16 mouse cellular contexts compared by ENCODE assay signal in the genomic region with DNA sequence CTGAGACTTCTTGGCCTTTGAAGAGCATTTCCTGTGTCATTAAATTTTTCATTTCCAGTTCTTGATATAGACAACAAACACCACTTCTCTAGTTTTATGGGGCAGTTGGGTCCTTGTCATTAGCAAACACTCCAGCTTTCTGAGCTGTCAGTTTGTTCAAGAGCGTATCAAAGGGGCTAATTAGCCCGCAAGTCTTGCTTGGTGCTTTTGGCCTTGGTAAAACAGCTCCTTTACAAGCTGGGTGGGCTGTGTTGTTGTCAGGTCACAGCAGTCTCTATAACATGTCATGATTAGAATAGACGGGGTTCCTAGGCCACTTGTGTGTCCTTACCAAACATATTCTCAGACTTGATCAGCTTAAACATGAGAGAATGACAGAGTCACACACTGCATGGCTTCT.
"Had no signal": no experiment of that assay in that cellular context is flagged by ENCODE, and none has a peak within 500 bp of the region (broad histone marks: within the 10 kb centered on the region; RNA-seq: fewer than 3 reads in every experiment).

No protein-coding gene starts in this region.

- DNase-seq: left cerebral cortex, postnatal 4 days; liver, postnatal 0 days; lung, embryonic 14.5 days; thymus, adult 18-20 months; thymus, postnatal 36 days had no signal

- H3K36me3 ChIP-seq: limb, embryonic 12.5 days; limb, embryonic 15.5 days; midbrain, embryonic 12.5 days; midbrain, embryonic 15.5 days; neural tube, embryonic 12.5 days; neural tube, embryonic 15.5 days had no signal

- H3K9me3 ChIP-seq: limb, embryonic 12.5 days; limb, embryonic 15.5 days; midbrain, embryonic 12.5 days; midbrain, embryonic 15.5 days; neural tube, embryonic 12.5 days; neural tube, embryonic 15.5 days had no signal

- H3K4me3 ChIP-seq: limb, embryonic 12.5 days; limb, embryonic 15.5 days; midbrain, embryonic 12.5 days; midbrain, embryonic 15.5 days; neural tube, embryonic 12.5 days; neural tube, embryonic 15.5 days had no signal

- H3K9ac ChIP-seq: limb, embryonic 12.5 days; limb, embryonic 15.5 days; liver, embryonic 14.5 days; liver, postnatal 0 days; lung, embryonic 14.5 days; midbrain, embryonic 12.5 days; midbrain, embryonic 15.5 days; neural tube, embryonic 12.5 days; neural tube, embryonic 15.5 days had no signal

- H3K4me2 ChIP-seq: limb, embryonic 12.5 days; limb, embryonic 15.5 days; liver, embryonic 11.5 days; lung, embryonic 14.5 days; midbrain, embryonic 12.5 days; midbrain, embryonic 15.5 days; neural tube, embryonic 12.5 days; neural tube, embryonic 15.5 days had no signal

- H3K27me3 ChIP-seq: limb, embryonic 12.5 days; limb, embryonic 15.5 days; midbrain, embryonic 12.5 days; midbrain, embryonic 15.5 days; neural tube, embryonic 12.5 days; neural tube, embryonic 15.5 days had no signal

- H3K27ac ChIP-seq: kidney, postnatal 0 days; limb, embryonic 12.5 days; limb, embryonic 15.5 days; liver, embryonic 14.5 days; macrophage; midbrain, embryonic 12.5 days; midbrain, embryonic 15.5 days; neural tube, embryonic 12.5 days; neural tube, embryonic 15.5 days had no signal

- ATAC-seq: liver, postnatal 0 days; lung, postnatal 0 days; midbrain, embryonic 15.5 days had no signal

- H3K4me1 ChIP-seq: midbrain, embryonic 12.5 days; midbrain, embryonic 15.5 days; neural tube, embryonic 12.5 days had no signal
